Mouse (Mus musculus): ENCODE data around the gene Vmn1r205. TPM values are rescaled to one million over a fixed set of nuclear protein-coding genes. Genes with fewer than 3 reads are reported as not detected.
"Not testable (repeated sequence)": the region's sequence is repeated elsewhere in the genome, so short reads cannot be mapped to it uniquely, and the experiment has no call there.

Vmn1r205 gene
- total RNA-seq (2014; fragmentation: Nextera tagmentation): not detected in 2 replicates
- not detected in 2 replicates for total RNA-seq (2017)

- ATAC-seq (replicated peaks; ENCODE audit: poor library complexity, severe bottlenecking): no peak
Observed at GRCm38 (mm10) chr13:22592900-22593299, at the start of gene Vmn1r205. TSS of gene Vmn1r205 (minus strand) at chr13:22593000.

- ATAC-seq (replicated peaks; ENCODE audit: poor library complexity, severe bottlenecking): not testable (repeated sequence)
Observed at GRCm38 (mm10) chr13:22624151-22624550, 31.4 kb upstream of the Vmn1r205 start, which contains the start of gene Vmn1r206. TSS of gene Vmn1r206 (minus strand) at chr13:22624251.

- not testable (repeated sequence) for ATAC-seq (replicated peaks; ENCODE audit: poor library complexity, severe bottlenecking)
Observed at GRCm38 (mm10) chr13:22583336-22583735, 9.5 kb downstream of the Vmn1r205 start.

GRCm38 (mm10) chr13:22574911-22575310, 17.9 kb downstream of the Vmn1r205 start:
- ATAC-seq (replicated peaks; ENCODE audit: poor library complexity, severe bottlenecking): not testable (repeated sequence)

GRCm38 (mm10) chr13:22552898-22553297, 39.9 kb downstream of the Vmn1r205 start, which contains the start of gene Vmn1r204:
TSS of gene Vmn1r204 (plus strand) at chr13:22553198.
- ATAC-seq (replicated peaks; ENCODE audit: poor library complexity, severe bottlenecking): not testable (repeated sequence)

Other genes starting within 250 kb of the Vmn1r205 start
- not detected in 2 replicates for gene Vmn1r198, start 242.6 kb downstream of the Vmn1r205 start, total RNA-seq (2014; fragmentation: Nextera tagmentation)
- gene Vmn1r198, start 242.6 kb downstream of the Vmn1r205 start, total RNA-seq (2017): not detected in 2 replicates
- not detected in 2 replicates for gene Vmn1r199, start 213.2 kb downstream of the Vmn1r205 start, total RNA-seq (2014; fragmentation: Nextera tagmentation)
- gene Vmn1r199, start 213.2 kb downstream of the Vmn1r205 start, total RNA-seq (2017): 0.17 TPM in 1 of 2 replicates, not detected in the other
- not detected in 2 replicates for gene Vmn1r200, start 202.6 kb downstream of the Vmn1r205 start, total RNA-seq (2014; fragmentation: Nextera tagmentation)
- gene Vmn1r200, start 202.6 kb downstream of the Vmn1r205 start, total RNA-seq (2017): not detected in 2 replicates
- not detected in 2 replicates for gene Vmn1r201, start 121.1 kb downstream of the Vmn1r205 start, total RNA-seq (2014; fragmentation: Nextera tagmentation)
- gene Vmn1r201, start 121.1 kb downstream of the Vmn1r205 start, total RNA-seq (2017): not detected in 2 replicates
- gene Vmn1r202, start 87.6 kb downstream of the Vmn1r205 start, total RNA-seq (2014; fragmentation: Nextera tagmentation): not detected in 2 replicates
- not detected in 2 replicates for gene Vmn1r202, start 87.6 kb downstream of the Vmn1r205 start, total RNA-seq (2017)
- gene Vmn1r203, start 74.9 kb downstream of the Vmn1r205 start, total RNA-seq (2014; fragmentation: Nextera tagmentation): not detected in 2 replicates
- not detected in 2 replicates for gene Vmn1r203, start 74.9 kb downstream of the Vmn1r205 start, total RNA-seq (2017)
- not detected in 2 replicates for gene Vmn1r204, start 39.8 kb downstream of the Vmn1r205 start, total RNA-seq (2014; fragmentation: Nextera tagmentation)
- gene Vmn1r204, start 39.8 kb downstream of the Vmn1r205 start, total RNA-seq (2017): not detected in 2 replicates
- not detected in 2 replicates for gene Vmn1r206, start 31.3 kb upstream of the Vmn1r205 start, total RNA-seq (2014; fragmentation: Nextera tagmentation)
- gene Vmn1r206, start 31.3 kb upstream of the Vmn1r205 start, total RNA-seq (2017): not detected in 2 replicates
- gene Vmn1r207-ps, start 136.6 kb upstream of the Vmn1r205 start, total RNA-seq (2014; fragmentation: Nextera tagmentation): not detected in 2 replicates
- gene Vmn1r207-ps, start 136.6 kb upstream of the Vmn1r205 start, total RNA-seq (2017): not detected in 2 replicates
- not detected in 2 replicates for gene Vmn1r208, start 184.4 kb upstream of the Vmn1r205 start, total RNA-seq (2014; fragmentation: Nextera tagmentation)
- gene Vmn1r208, start 184.4 kb upstream of the Vmn1r205 start, total RNA-seq (2017): not detected in 2 replicates
- gene Vmn1r209, start 216.7 kb upstream of the Vmn1r205 start, total RNA-seq (2014; fragmentation: Nextera tagmentation): not detected in 2 replicates
- gene Vmn1r209, start 216.7 kb upstream of the Vmn1r205 start, total RNA-seq (2017): not detected in 2 replicates
- not detected in 2 replicates for gene Vmn1r210, start 238.3 kb upstream of the Vmn1r205 start, total RNA-seq (2014; fragmentation: Nextera tagmentation)
- not detected in 2 replicates for gene Vmn1r210, start 238.3 kb upstream of the Vmn1r205 start, total RNA-seq (2017)